Mouse (Mus musculus) testis, adult 2 months (tissue): ENCODE results near the gene Bhlhb9.

Experiments
- CTCF ChIP-seq: fragments of 200-500 bp; IDR thresholded peaks from 2 replicates; pipeline ENCODE4 v1.5.1; 2012; ENCODE audit warnings: low read depth, mild to moderate bottlenecking, inconsistent platforms, low read length, moderate library complexity; ENCODE audit not compliant: control insufficient read depth, insufficient read depth, insufficient replicate concordance
- POLR2A ChIP-seq: fragments of 200-500 bp; IDR thresholded peaks from 2 replicates; pipeline ENCODE4 v1.6.1; 2012; ENCODE audit warnings: low read depth, mild to moderate bottlenecking, inconsistent platforms, low read length, moderate library complexity; ENCODE audit not compliant: control insufficient read depth

DNA sequence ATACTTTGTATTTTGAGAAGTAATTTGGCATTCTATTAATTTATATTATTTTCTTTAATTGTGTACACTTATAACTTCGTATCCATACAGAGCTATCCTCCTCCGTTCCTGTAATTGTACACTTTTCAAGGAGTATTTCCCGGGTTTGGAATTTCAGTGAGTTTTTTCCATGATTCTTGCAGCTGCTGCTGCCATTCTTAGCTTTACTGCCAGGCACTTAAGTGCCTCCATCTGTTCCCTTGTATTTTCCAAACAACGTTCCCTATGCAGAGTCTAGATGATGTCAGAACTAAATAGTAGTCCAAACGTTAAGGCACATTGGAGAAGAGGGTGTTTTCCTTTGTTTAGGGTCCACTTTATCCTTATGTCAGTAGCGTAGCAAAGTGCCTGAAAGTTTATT, 5.1 kb upstream of the Bhlhb9 start:
- TF ChIP-seq CTCF: no peak
- no peak for TF ChIP-seq POLR2A
